Mouse (Mus musculus): ENCODE data around the gene Il12rb2. TPM values are rescaled to one million over a fixed set of nuclear protein-coding genes. Genes with fewer than 3 reads are reported as not detected.

Il12rb2 gene
- polyA plus RNA-seq, 1 experiment from 2014 or later: not detected

GRCm38 (mm10) chr6:67281614-67282197 is 94.3 kb downstream of the Il12rb2 start:
- WGBS: 87% methylated on average over 9 of the region's 9 CpGs
- Histone ChIP-seq H3K4me3 (ENCODE audit: low read depth, low read length) (no peak overlapping the region), H3K4me1 (replicated peaks; ENCODE audit: control insufficient read depth, insufficient read depth, low read length) (no peaks in the 10 kb centered on the region), H3K27ac (ENCODE audit: low read depth) (no peak overlapping the region), H3K36me3 (ENCODE audit: control insufficient read depth, insufficient read depth, low read length) (peaks cover 79% of the 10 kb centered on the region), H3K9ac (ENCODE audit: low read length) (no peak overlapping the region), H3K4me2 (ENCODE audit: low read length) (no peak overlapping the region), H3K27me3 (replicated peaks; ENCODE audit: control insufficient read depth, insufficient read depth, low read length) (no peaks in the 10 kb centered on the region), H3K9me3 (ENCODE audit: control insufficient read depth, low read length) (no peaks in the 10 kb centered on the region)
- ATAC-seq (replicated peaks; ENCODE audit: low FRiP score, low TSS enrichment, low read depth) (no peak), DNase-seq (ENCODE audit: low spot score) (no peak)

DNA sequence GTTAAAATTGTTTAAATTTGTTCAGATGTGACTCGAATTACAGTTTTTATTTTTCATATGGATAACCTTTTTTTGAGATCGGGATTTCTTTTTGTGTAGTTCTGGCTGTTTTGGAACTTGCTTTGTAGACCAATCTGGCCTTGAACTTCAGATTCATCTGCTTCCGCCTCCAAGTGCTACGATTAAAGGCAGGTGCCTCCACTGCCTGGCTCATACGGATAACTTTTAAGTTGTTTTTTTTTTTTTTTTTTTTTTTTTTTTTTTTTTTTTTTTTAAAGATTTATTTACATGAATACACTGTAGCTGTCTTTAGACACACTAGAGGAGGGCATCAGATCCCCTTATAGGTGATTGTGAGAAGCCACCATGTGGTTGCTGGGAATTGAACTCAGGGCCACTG is 98.0 kb downstream of the Il12rb2 start:
- Histone ChIP-seq H3K4me3 (ENCODE audit: low read depth, low read length) (no peak overlapping the region), H3K9ac (ENCODE audit: low read length) (no peak overlapping the region), H3K4me2 (ENCODE audit: low read length) (no peak overlapping the region), H3K27me3 (replicated peaks; ENCODE audit: control insufficient read depth, insufficient read depth, low read length) (no peaks in the 10 kb centered on the region), H3K27ac (ENCODE audit: low read depth) (no peak overlapping the region), H3K36me3 (ENCODE audit: control insufficient read depth, insufficient read depth, low read length) (peaks cover 79% of the 10 kb centered on the region), H3K4me1 (replicated peaks; ENCODE audit: control insufficient read depth, insufficient read depth, low read length) (no peaks in the 10 kb centered on the region), H3K9me3 (ENCODE audit: control insufficient read depth, low read length) (no peaks in the 10 kb centered on the region)
- DNase-seq (ENCODE audit: low spot score) (no peak), ATAC-seq (replicated peaks; ENCODE audit: low FRiP score, low TSS enrichment, low read depth) (no peak)
- 85% methylated on average over 5 of the region's 5 CpGs for WGBS

GRCm38 (mm10) chr6:67269459-67269858 is 106.5 kb downstream of the Il12rb2 start:
- H3K9ac ChIP-seq (ENCODE audit: low read length): 0 out of 2 replicates have a peak overlapping the region, but pooled peaks have one; percentile 10
- no peak for ATAC-seq (replicated peaks; ENCODE audit: low FRiP score, low TSS enrichment, low read depth)
- 36% methylated on average over 2 of the region's 2 CpGs for WGBS

DNA sequence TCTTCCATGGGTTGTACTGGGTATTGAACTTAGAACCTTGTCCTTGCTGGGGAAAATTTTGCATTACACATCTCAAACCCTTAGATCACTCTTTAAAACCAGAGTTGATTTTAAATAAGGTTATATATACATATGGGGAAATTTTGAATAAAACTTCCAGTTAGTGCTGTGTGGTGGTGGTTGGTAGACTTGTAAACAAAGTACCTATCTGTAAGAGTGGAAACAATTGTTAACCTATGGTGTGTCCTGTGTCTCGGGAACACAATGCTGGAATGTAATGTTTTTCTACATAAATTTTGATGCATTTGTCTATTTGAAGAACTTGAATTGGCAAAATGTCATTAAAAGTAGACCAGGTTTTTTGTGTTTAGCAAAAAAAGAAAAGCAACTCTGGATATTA is 107.0 kb downstream of the Il12rb2 start:
- Histone ChIP-seq H3K4me2 (ENCODE audit: low read length) (peak overlapping the region; percentile 92), H3K9ac (ENCODE audit: low read length) (peak overlapping the region; percentile 100), H3K9me3 (ENCODE audit: control insufficient read depth, low read length) (no peaks in the 10 kb centered on the region), H3K27ac (ENCODE audit: low read depth) (no peak overlapping the region), H3K4me3 (ENCODE audit: low read depth, low read length) (peak overlapping the region; percentile 85), H3K27me3 (replicated peaks; ENCODE audit: control insufficient read depth, insufficient read depth, low read length) (no peaks in the 10 kb centered on the region), H3K36me3 (ENCODE audit: control insufficient read depth, insufficient read depth, low read length) (peaks cover 26% of the 10 kb centered on the region), H3K4me1 (replicated peaks; ENCODE audit: control insufficient read depth, insufficient read depth, low read length) (peaks cover 4% of the 10 kb centered on the region; the same call in 1 of the 2 replicates)
- no peak for DNase-seq (ENCODE audit: low spot score)
- WGBS: 7% methylated on average over 1 of the region's 1 CpGs
- ATAC-seq (replicated peaks; ENCODE audit: low FRiP score, low TSS enrichment, low read depth): no peak

More at GRCm38 (mm10) chr6:67269459-67269858, 106.5 kb downstream of the Il12rb2 start:
- H3K36me3 ChIP-seq (ENCODE audit: control insufficient read depth, insufficient read depth, low read length): peaks cover 31% of the 10 kb centered on the region
- H3K4me3 ChIP-seq (ENCODE audit: low read depth, low read length): peak overlapping the region; percentile 85
- no peaks in the 10 kb centered on the region for H3K9me3 ChIP-seq (ENCODE audit: control insufficient read depth, low read length)
- peak overlapping the region; percentile 92 for H3K4me2 ChIP-seq (ENCODE audit: low read length)
- DNase-seq (ENCODE audit: low spot score): no peak
- peaks cover 4% of the 10 kb centered on the region; the same call in 1 of the 2 replicates for H3K4me1 ChIP-seq (replicated peaks; ENCODE audit: control insufficient read depth, insufficient read depth, low read length)
- H3K27ac ChIP-seq (ENCODE audit: low read depth): no peak overlapping the region
- no peaks in the 10 kb centered on the region for H3K27me3 ChIP-seq (replicated peaks; ENCODE audit: control insufficient read depth, insufficient read depth, low read length)

GRCm38 (mm10) chr6:67268245-67268612 is 107.8 kb downstream of the Il12rb2 start:
- WGBS: 0% methylated on average over 2 of the region's 2 CpGs
- peak overlapping the region; percentile 85 for H3K4me3 ChIP-seq (ENCODE audit: low read depth, low read length)
- peaks cover 19% of the 10 kb centered on the region for H3K36me3 ChIP-seq (ENCODE audit: control insufficient read depth, insufficient read depth, low read length)
- no peaks in the 10 kb centered on the region for H3K27me3 ChIP-seq (replicated peaks; ENCODE audit: control insufficient read depth, insufficient read depth, low read length)
- no peak for ATAC-seq (replicated peaks; ENCODE audit: low FRiP score, low TSS enrichment, low read depth)
- DNase-seq (ENCODE audit: low spot score): no peak
- H3K4me1 ChIP-seq (replicated peaks; ENCODE audit: control insufficient read depth, insufficient read depth, low read length): peaks cover 4% of the 10 kb centered on the region; the same call in 1 of the 2 replicates
- no peaks in the 10 kb centered on the region for H3K9me3 ChIP-seq (ENCODE audit: control insufficient read depth, low read length)
- H3K9ac ChIP-seq (ENCODE audit: low read length): peak overlapping the region; percentile 100
- peak overlapping the region; percentile 92 for H3K4me2 ChIP-seq (ENCODE audit: low read length)
- H3K27ac ChIP-seq (ENCODE audit: low read depth): peak overlapping the region; percentile 85; the same call in 1 of the 2 replicates

DNA sequence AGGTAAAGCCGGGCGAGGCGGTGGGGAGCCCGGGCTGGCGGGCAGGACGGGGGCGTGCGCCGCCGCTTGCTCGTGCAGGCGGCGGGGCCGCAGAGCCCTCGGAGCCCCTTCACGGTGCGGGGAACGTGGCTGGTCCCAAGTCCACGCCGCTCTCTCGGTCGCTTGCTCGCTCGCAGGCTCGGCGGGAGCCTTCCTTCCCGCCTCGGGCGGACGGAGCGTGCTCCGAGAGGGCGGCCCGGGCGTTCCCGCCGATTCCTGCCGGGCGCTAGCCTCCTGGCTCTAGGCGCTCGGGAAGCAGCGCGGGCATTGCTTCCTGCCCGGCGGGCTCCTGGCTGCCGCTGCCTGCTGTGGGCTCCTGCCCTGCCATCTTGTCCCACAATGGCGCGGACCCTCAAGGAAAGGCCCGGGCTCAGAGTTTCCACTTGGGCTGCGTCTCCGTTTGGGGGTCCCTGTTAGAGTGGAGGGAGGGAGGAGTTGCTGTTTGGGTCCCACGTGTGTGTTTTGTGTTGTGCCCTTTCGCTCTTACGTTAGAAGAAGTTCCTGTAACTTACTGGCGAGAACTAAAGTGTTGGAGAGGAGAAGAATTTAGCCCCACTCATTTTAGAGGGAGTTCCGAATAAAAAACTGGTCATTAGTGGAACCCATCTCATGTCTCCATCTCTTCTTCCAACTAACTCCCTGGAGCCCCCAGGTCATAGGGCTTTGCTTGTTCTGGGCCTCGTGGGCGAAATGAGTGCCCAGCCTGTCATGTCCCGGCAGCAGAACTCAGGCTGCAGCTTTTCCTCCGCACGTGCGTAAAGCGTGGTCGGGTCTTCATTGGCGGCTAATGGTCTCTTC is 108.4 kb downstream of the Il12rb2 start:
- peak overlapping the region; percentile 92 for H3K4me2 ChIP-seq (ENCODE audit: low read length)
- peaks cover 4% of the 10 kb centered on the region; the same call in 1 of the 2 replicates for H3K4me1 ChIP-seq (replicated peaks; ENCODE audit: control insufficient read depth, insufficient read depth, low read length)
- WGBS: under 1% methylated on average over 39 of the region's 65 CpGs
- peak overlapping the region; percentile 85 for H3K4me3 ChIP-seq (ENCODE audit: low read depth, low read length)
- peak overlapping the region; percentile 85 for H3K27ac ChIP-seq (ENCODE audit: low read depth)
- ATAC-seq (replicated peaks; ENCODE audit: low FRiP score, low TSS enrichment, low read depth) (peak; percentile 9), DNase-seq (ENCODE audit: low spot score) (peak; percentile 79)
- peak overlapping the region; percentile 100 for H3K9ac ChIP-seq (ENCODE audit: low read length)
- H3K27me3 ChIP-seq (replicated peaks; ENCODE audit: control insufficient read depth, insufficient read depth, low read length): no peaks in the 10 kb centered on the region
- H3K9me3 ChIP-seq (ENCODE audit: control insufficient read depth, low read length): no peaks in the 10 kb centered on the region
- peaks cover 14% of the 10 kb centered on the region for H3K36me3 ChIP-seq (ENCODE audit: control insufficient read depth, insufficient read depth, low read length)

DNA sequence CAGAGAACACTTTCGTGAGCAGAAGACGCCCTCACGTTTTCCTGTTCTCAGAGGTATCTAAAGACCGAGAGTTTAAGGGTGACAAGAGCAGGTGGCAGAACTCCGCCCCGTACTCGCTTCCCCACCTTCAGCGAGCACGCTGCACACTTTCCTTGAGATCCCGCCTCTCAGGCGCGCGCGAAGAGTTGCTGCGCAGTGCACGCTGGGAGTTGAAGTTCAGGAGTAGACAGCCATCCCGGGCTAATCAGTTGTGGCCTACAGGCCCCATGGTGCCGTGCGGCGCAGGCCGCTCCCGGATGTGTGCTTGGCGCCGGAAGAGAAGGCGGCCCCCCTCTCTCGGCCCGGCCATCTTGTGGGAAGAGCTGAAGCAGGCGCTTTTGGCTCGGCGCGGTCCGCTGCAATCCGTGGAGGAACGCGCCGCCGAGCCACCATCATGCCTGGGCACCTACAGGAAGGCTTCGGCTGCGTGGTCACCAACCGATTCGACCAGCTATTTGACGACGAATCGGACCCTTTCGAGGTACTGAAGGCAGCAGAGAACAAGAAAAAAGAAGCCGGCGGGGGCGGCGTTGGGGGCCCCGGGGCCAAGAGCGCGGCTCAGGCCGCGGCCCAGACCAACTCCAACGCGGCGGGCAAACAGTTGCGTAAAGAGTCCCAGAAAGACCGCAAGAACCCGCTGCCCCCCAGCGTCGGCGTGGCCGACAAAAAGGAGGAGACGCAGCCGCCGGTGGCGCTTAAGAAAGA is 109.2 kb downstream of the Il12rb2 start:
- Histone ChIP-seq H3K36me3 (ENCODE audit: control insufficient read depth, insufficient read depth, low read length) (peaks cover 6% of the 10 kb centered on the region), H3K9me3 (ENCODE audit: control insufficient read depth, low read length) (no peaks in the 10 kb centered on the region), H3K4me1 (replicated peaks; ENCODE audit: control insufficient read depth, insufficient read depth, low read length) (peaks cover 4% of the 10 kb centered on the region; the same call in 1 of the 2 replicates), H3K4me2 (ENCODE audit: low read length) (peak overlapping the region; percentile 71), H3K4me3 (ENCODE audit: low read depth, low read length) (peak overlapping the region; percentile 85), H3K27ac (ENCODE audit: low read depth) (peak overlapping the region; percentile 85), H3K9ac (ENCODE audit: low read length) (peak overlapping the region; percentile 100), H3K27me3 (replicated peaks; ENCODE audit: control insufficient read depth, insufficient read depth, low read length) (no peaks in the 10 kb centered on the region)
- ATAC-seq (replicated peaks; ENCODE audit: low FRiP score, low TSS enrichment, low read depth) (peak; percentile 100), DNase-seq (ENCODE audit: low spot score) (peak; percentile 92)
- WGBS: under 1% methylated on average over 66 of the region's 68 CpGs

DNA sequence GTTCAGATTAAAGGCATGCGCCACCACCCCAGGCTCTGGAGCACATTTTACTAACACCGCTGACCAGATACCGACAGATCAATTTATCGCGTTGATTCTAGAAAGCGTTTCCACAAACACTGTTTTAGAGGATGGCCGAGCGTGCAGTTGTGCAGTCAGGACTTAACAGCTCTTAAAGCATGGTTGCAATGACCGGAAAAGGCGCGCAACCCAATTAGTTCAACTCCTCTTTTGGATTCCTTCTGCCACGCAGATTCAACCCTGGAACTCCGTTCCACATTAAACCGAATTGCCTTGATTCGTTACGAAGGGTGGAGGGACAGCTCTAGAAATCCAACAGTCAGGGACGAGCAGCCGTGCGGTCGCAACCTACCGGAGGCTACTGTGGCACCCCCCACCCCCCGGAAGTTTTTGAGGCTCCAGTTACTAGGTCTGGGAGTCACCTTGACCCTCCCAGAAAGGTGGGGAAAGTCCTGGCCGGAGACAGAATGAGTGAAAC is 109.8 kb downstream of the Il12rb2 start:
- Histone ChIP-seq H3K4me1 (replicated peaks; ENCODE audit: control insufficient read depth, insufficient read depth, low read length) (peaks cover 4% of the 10 kb centered on the region; the same call in 1 of the 2 replicates), H3K27ac (ENCODE audit: low read depth) (peak overlapping the region; percentile 83), H3K36me3 (ENCODE audit: control insufficient read depth, insufficient read depth, low read length) (no peaks in the 10 kb centered on the region; the same call in 1 of the 2 replicates), H3K27me3 (replicated peaks; ENCODE audit: control insufficient read depth, insufficient read depth, low read length) (no peaks in the 10 kb centered on the region), H3K9ac (ENCODE audit: low read length) (peak overlapping the region; percentile 58), H3K4me2 (ENCODE audit: low read length) (peak overlapping the region; percentile 71), H3K4me3 (ENCODE audit: low read depth, low read length) (peak overlapping the region; percentile 85), H3K9me3 (ENCODE audit: control insufficient read depth, low read length) (no peaks in the 10 kb centered on the region)
- under 1% methylated on average over 23 of the region's 23 CpGs for WGBS
- DNase-seq (ENCODE audit: low spot score): no peak
- peak; percentile 83 for ATAC-seq (replicated peaks; ENCODE audit: low FRiP score, low TSS enrichment, low read depth)
